Mouse (Mus musculus) ovary, postnatal 10 days (tissue): ENCODE data around the gene Ltk.

Experiments used
- DNase-seq: peaks from one replicate; pipeline ENCODE4 v3.0.0; 2022; ENCODE audit warnings: low spot score

The Ltk gene

GRCm38 (mm10) chr2:119703171-119703570 is 57.1 kb downstream of the Ltk start:
- DNase-seq = no peak
